Mouse (Mus musculus) spleen, adult 2 months (tissue): ENCODE measurements around the gene Agrp.

Source experiments
- CTCF ChIP-seq: fragments of 200-500 bp; IDR thresholded peaks from 2 replicates; pipeline ENCODE4 v1.5.1; 2011; ENCODE audit warnings: mild to moderate bottlenecking, inconsistent platforms; ENCODE audit not compliant: insufficient read depth, insufficient read length, insufficient replicate concordance; ENCODE audit errors: extremely low read depth
- POLR2A ChIP-seq: fragments of 200-500 bp; IDR thresholded peaks from 2 replicates; pipeline ENCODE4 v1.6.1; 2011; ENCODE audit warnings: low read depth, low read length, inconsistent platforms

GRCm38 (mm10) chr8:105607062-105607461 lies 30.1 kb downstream of the Agrp start:
- TF ChIP-seq CTCF, result no peak
- no peak for TF ChIP-seq POLR2A
